Mouse (Mus musculus): ENCODE data around the gene Pde4a.

- TF ChIP-seq CTCF (conservative IDR thresholded peaks at IDR 0.05 in 1 of 2, IDR thresholded peaks at IDR 0.05 in 1 of 2; ENCODE audit: low read depth in 2 of 2, low read length in 2 of 2) (peak; percentile 18 to 99; a peak in 2 of 4 replicates), RCOR1 (conservative IDR thresholded peaks at IDR 0.05; ENCODE audit: low read depth, low read length) (no peak), ZC3H11A (IDR thresholded peaks at IDR 0.05; ENCODE audit: low read depth, low read length) (no peak; the same call in 1 of the 2 replicates), SMC3 (IDR thresholded peaks at IDR 0.05; ENCODE audit: low read depth, low read length) (peak; percentile 84), ETS1 (conservative IDR thresholded peaks at IDR 0.05; ENCODE audit: low read depth, low read length) (no peak), POLR2AphosphoS2 (IDR thresholded peaks at IDR 0.05; ENCODE audit: low read depth, low read length) (no peak)
Observed at GRCm38 (mm10) chr9:21152715-21153114, 12.8 kb upstream of the Pde4a start.

All from CH12.LX (cell line).